Mouse (Mus musculus): ENCODE measurements at regions not wholly inside any gene's neighbourhood (a gene's known extent, or its start where the extent isn't known, plus 50 kb on each side); places are given as distances from the start of the nearest gene placed in this dataset.

- no peak for TF ChIP-seq CTCF (IDR thresholded peaks at IDR 0.05; ENCODE audit: low read depth, low read length)
- no peak for TF ChIP-seq GATA1 (IDR thresholded peaks at IDR 0.05; ENCODE audit: borderline replicate concordance, low read length)
- no peak for TF ChIP-seq TAL1 (conservative IDR thresholded peaks at IDR 0.05; ENCODE audit: low read depth, low read length)
- TF ChIP-seq GATA2 (IDR thresholded peaks at IDR 0.05; ENCODE audit: borderline replicate concordance, low read depth, low read length): no peak
Observed at GRCm38 (mm10) chr16:91165906-91166305, 59.4 kb upstream of the Olig2 start.

Data from G1E (cell line).